Mouse (Mus musculus): ENCODE measurements around the gene Olfr212. TPM values are rescaled to one million over a fixed set of nuclear protein-coding genes. Genes with fewer than 3 reads are reported as not detected.

The Olfr212 gene
- polyA plus RNA-seq (2012; rRNA removed), result not detected in 2 replicates

GRCm38 (mm10) chr6:116506302-116507003 is at the start of gene Olfr212:
TSS of gene Olfr212 (plus strand) at chr6:116506516.

GRCm38 (mm10) chr6:116460544-116461283 is 45.6 kb upstream of the Olfr212 start, which contains the start of gene Alox5:
TSS of gene Alox5 (minus strand) at chr6:116461178.

GRCm38 (mm10) chr6:116488791-116489190 is 17.5 kb upstream of the Olfr212 start, which contains the start of gene Olfr211:
TSS of gene Olfr211 (plus strand) at chr6:116489091.

GRCm38 (mm10) chr6:116538156-116538555 is 31.8 kb downstream of the Olfr212 start, which contains the start of gene Olfr213:
TSS of gene Olfr213 (plus strand) at chr6:116538456.

GRCm38 (mm10) chr6:116550841-116551240 is 44.5 kb downstream of the Olfr212 start, which contains the start of gene Gm5580:
TSS of gene Gm5580 (plus strand) at chr6:116551141.

GRCm38 (mm10) chr6:116553935-116554334 is 47.6 kb downstream of the Olfr212 start, which contains the start of gene Olfr214:
TSS of gene Olfr214 (plus strand) at chr6:116554235.

Other genes with a start within 250 kb of the Olfr212 start
- 0.03 and 0.05 TPM in 2 replicates for gene Zfand4, start 242.3 kb upstream of the Olfr212 start, polyA plus RNA-seq (2012; rRNA removed)
- gene March8, start 168.5 kb upstream of the Olfr212 start, polyA plus RNA-seq (2012; rRNA removed), result 52.5 and 56.3 TPM in 2 replicates
- 3.3 and 4.0 TPM in 2 replicates for gene Alox5, start 45.3 kb upstream of the Olfr212 start, polyA plus RNA-seq (2012; rRNA removed)
- gene Olfr211, start 17.4 kb upstream of the Olfr212 start, polyA plus RNA-seq (2012; rRNA removed), result not detected in 2 replicates
- gene Olfr213, start 31.9 kb downstream of the Olfr212 start, polyA plus RNA-seq (2012; rRNA removed), result not detected in 2 replicates
- gene Gm5580, start 44.6 kb downstream of the Olfr212 start, polyA plus RNA-seq (2012; rRNA removed), result not detected in 2 replicates
- gene Olfr214, start 47.7 kb downstream of the Olfr212 start, polyA plus RNA-seq (2012; rRNA removed), result not detected in 2 replicates
- not detected in 2 replicates for gene Olfr215, start 77.7 kb downstream of the Olfr212 start, polyA plus RNA-seq (2012; rRNA removed)
- gene Zfp422, start 122.5 kb downstream of the Olfr212 start, polyA plus RNA-seq (2012; rRNA removed), result 5.2 and 8.7 TPM in 2 replicates
- gene Depp1, start 144.1 kb downstream of the Olfr212 start, polyA plus RNA-seq (2012; rRNA removed), result 4.9 and 6.0 TPM in 2 replicates
- 6.1 and 7.4 TPM in 2 replicates for gene Rassf4, start 167.4 kb downstream of the Olfr212 start, polyA plus RNA-seq (2012; rRNA removed)
- gene Tmem72, start 210.4 kb downstream of the Olfr212 start, polyA plus RNA-seq (2012; rRNA removed), result 0.01 TPM in 1 of 2 replicates, not detected in the other

Measured in colon, adult 2 months (tissue).